Mouse (Mus musculus): ENCODE results near the gene Chchd10. TPM values are rescaled to one million over a fixed set of nuclear protein-coding genes. Genes with fewer than 3 reads are reported as not detected.

The Chchd10 gene
- polyA plus RNA-seq, 1 experiment from 2014 or later = 11.5 TPM

DNA sequence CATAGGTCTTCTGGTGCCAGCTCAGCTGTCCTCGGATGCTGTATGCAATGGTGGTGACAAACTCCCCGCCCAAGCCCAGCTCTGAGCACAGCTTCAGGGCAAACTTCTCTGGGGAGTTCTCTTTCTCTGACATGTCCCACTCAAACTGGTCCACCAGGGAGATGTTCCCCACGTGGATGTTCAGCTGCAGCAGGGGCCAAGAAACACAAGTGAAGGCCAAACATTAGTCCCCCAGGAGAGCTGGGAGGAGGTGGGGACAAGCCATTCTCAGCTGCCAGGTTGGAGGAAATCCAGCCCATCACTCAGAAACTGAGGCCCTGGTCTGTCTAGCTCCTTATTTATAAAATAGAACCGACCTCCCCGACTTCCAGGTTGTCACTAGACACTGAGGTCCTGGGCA, 28.5 kb upstream of the Chchd10 start:
- H3K9me3 ChIP-seq = no peaks in the 10 kb centered on the region
- ATAC-seq (ENCODE audit: low FRiP score, low read depth) = no peak
- H3K4me1 ChIP-seq = no peaks in the 10 kb centered on the region
- H3K9ac ChIP-seq = no peak overlapping the region
- peaks cover 92% of the 10 kb centered on the region for H3K36me3 ChIP-seq
- 92% methylated on average over 5 of the region's 5 CpGs for WGBS
- no peak overlapping the region for H3K4me3 ChIP-seq
- no peak overlapping the region for H3K27ac ChIP-seq
- no peak overlapping the region for H3K4me2 ChIP-seq (replicated peaks)
- H3K27me3 ChIP-seq = no peaks in the 10 kb centered on the region

GRCm38 (mm10) chr10:75906882-75907281, 26.0 kb upstream of the Chchd10 start:
- Histone ChIP-seq H3K4me3 (no peak overlapping the region), H3K4me2 (replicated peaks) (no peak overlapping the region), H3K9me3 (no peaks in the 10 kb centered on the region), H3K4me1 (no peaks in the 10 kb centered on the region), H3K36me3 (peaks cover 94% of the 10 kb centered on the region), H3K9ac (no peak overlapping the region), H3K27me3 (no peaks in the 10 kb centered on the region), H3K27ac (no peak overlapping the region)
- no peak for ATAC-seq (ENCODE audit: low FRiP score, low read depth)
- 93% methylated on average over 4 of the region's 4 CpGs for WGBS

GRCm38 (mm10) chr10:75910698-75911097, 22.2 kb upstream of the Chchd10 start:
- no peak for ATAC-seq (ENCODE audit: low FRiP score, low read depth)
- Histone ChIP-seq H3K27me3 (no peaks in the 10 kb centered on the region), H3K4me3 (no peak overlapping the region), H3K36me3 (peaks cover 88% of the 10 kb centered on the region), H3K9me3 (no peaks in the 10 kb centered on the region), H3K4me2 (replicated peaks) (no peak overlapping the region), H3K27ac (no peak overlapping the region), H3K9ac (no peak overlapping the region), H3K4me1 (0 out of 2 replicates have a peak, but pooled peaks cover 3% of the 10 kb centered on the region)
- WGBS = 73% methylated on average over 2 of the region's 2 CpGs

DNA sequence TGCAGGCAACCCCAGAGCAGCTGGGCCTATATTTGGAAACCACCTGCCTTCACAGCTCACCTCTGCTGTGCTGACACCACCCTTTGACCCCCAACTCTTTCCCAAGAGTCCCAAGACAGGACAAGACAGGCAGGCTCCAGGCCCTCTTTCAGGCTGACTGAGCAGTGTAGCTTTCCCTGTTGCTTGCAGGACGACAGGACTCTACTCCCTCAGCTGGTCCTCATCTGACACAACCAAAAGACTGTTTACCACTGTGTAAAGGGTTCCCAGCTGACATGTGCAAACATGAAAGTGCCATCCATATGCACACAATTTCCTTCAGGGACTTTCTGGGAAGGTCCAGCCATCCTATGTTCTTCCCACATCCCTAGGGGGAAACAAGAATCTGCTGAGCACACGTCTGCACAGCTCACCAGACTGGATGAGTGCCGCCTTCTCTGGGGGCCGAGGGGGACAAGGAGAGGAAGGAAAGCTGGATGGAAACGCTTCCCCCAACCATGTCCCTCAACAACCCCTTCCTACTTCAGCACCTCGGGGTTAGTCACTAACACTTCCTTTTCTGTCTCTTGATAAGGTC, 19.8 kb upstream of the Chchd10 start:
- 70% methylated on average over 6 of the region's 6 CpGs for WGBS
- no peak overlapping the region; the same call in 1 of the 2 replicates for H3K9ac ChIP-seq
- no peak overlapping the region for H3K4me2 ChIP-seq (replicated peaks)
- no peaks in the 10 kb centered on the region for H3K27me3 ChIP-seq
- no peak for ATAC-seq (ENCODE audit: low FRiP score, low read depth)
- peaks cover 25% of the 10 kb centered on the region for H3K4me1 ChIP-seq
- no peak overlapping the region for H3K27ac ChIP-seq
- H3K36me3 ChIP-seq = peaks cover 81% of the 10 kb centered on the region
- H3K4me3 ChIP-seq = no peak overlapping the region
- no peaks in the 10 kb centered on the region for H3K9me3 ChIP-seq

DNA sequence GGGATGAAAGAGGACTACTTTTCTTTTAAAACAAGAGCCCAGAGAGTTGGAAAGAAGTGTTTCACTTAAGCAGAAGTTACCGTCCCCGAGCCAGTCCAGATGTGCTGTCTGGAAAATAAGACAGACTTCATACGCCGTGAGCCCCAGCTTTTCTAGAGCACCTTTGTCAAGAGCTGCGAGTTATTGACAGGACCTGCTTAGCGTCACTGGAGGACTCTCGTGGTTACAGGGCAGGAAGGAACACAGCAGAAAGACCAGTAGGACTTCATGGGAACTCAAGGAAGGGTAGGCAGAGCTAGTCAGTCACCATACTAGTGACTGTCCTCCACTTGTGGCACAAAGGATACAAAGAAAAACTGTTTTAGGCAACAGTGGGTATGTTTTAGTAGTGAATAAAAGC, 17.4 kb upstream of the Chchd10 start:
- 67% methylated on average over 7 of the region's 7 CpGs for WGBS

DNA sequence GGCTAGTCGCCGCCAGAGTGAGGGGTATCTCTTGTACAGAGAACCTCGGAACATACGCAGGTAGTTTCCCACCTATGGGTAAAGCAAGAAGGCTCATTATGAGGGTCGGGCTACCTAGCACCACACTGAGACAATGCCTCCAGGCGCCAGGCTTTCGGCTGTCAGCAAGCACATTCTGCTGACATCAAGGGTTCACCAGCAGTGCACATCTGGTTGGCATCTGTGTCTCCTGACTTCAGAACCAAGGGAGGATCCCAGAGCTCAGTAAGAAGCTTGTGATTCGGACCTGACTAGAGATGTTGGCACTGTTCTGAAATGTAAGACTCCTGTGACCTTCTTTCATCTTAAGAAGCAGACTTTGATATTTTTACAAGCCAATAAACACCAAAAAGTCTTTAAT, 16.1 kb upstream of the Chchd10 start:
- H3K9me3 ChIP-seq = no peaks in the 10 kb centered on the region
- no peaks in the 10 kb centered on the region for H3K27me3 ChIP-seq
- ATAC-seq (ENCODE audit: low FRiP score, low read depth) = peak; percentile 29; the same call in 1 of the 2 replicates
- H3K4me1 ChIP-seq = peaks cover 50% of the 10 kb centered on the region
- H3K36me3 ChIP-seq = peaks cover 65% of the 10 kb centered on the region
- no peak overlapping the region for H3K4me3 ChIP-seq
- H3K27ac ChIP-seq = peak overlapping the region; percentile 34; the same call in 1 of the 2 replicates
- H3K4me2 ChIP-seq (replicated peaks) = no peak overlapping the region
- 31% methylated on average over 8 of the region's 8 CpGs for WGBS
- H3K9ac ChIP-seq = no peak overlapping the region

More for the DNA sequence above, 17.4 kb upstream of the Chchd10 start:
- H3K36me3 ChIP-seq = peaks cover 78% of the 10 kb centered on the region
- H3K27me3 ChIP-seq = no peaks in the 10 kb centered on the region
- peak overlapping the region; percentile 34; the same call in 1 of the 2 replicates for H3K27ac ChIP-seq
- H3K4me1 ChIP-seq = peaks cover 49% of the 10 kb centered on the region
- no peaks in the 10 kb centered on the region for H3K9me3 ChIP-seq
- H3K4me2 ChIP-seq (replicated peaks) = no peak overlapping the region
- no peak overlapping the region for H3K4me3 ChIP-seq
- no peak for ATAC-seq (ENCODE audit: low FRiP score, low read depth)
- 0 out of 2 replicates have a peak overlapping the region, but pooled peaks have one; percentile 13 for H3K9ac ChIP-seq

DNA sequence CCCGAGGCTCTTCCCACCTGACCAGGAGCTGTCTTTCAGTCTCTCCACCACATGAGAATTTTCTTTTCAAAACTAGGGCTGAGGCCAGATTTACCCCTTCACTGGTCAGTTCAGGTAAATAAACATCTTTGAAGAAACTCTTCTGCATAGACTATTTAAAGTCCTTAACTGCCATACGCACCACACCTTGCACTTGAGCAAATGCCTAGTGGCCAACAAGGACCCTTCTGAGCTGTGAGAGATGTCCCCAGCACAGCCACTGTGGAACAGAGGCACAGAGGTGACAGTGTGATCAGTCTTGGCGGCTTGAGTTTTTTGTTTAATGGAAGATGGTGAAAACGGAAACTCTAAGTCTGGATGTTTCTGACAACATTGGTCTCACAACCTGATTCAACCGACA, 13.9 kb upstream of the Chchd10 start:
- 87% methylated on average over 5 of the region's 5 CpGs for WGBS
- Histone ChIP-seq H3K9me3 (no peaks in the 10 kb centered on the region), H3K4me3 (no peak overlapping the region), H3K36me3 (peaks cover 62% of the 10 kb centered on the region), H3K27ac (no peak overlapping the region), H3K9ac (peak overlapping the region; percentile 31; the same call in 1 of the 2 replicates), H3K27me3 (no peaks in the 10 kb centered on the region), H3K4me2 (replicated peaks) (no peak overlapping the region), H3K4me1 (peaks cover 66% of the 10 kb centered on the region)
- no peak for ATAC-seq (ENCODE audit: low FRiP score, low read depth)

DNA sequence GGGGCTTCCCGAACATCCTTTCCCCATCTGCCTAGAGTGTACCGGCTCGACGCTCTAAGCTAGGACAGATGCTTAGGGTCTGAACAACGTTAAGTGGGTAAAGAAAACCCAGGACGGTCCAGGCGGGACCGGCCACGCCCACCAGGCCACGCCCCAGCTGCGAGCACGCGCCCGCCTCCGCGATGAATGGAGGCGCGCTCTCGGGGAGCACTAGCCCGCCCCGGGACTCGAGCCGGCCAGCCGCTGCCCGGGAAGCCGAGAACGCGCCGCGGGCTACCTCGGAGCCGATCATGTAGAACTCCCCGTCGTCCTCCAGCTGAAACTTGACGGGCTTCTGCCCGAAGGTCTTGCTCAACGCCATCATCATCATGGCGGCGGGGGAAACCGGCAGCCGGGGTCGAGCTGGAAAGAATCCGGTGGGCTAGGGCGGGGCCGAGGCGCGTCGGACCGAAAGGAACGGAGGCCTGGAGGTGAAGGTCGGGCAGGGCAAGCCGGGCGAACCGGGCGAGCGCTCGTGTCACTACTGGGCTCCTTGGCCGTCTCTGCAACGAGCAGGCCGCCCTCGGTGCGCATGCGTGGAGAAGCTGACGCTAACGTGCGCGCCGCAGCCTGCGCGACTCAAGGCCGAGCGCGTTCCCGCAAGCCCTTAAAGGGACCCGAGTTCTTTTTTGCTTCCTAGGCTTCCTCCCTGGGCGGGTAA, 11.8 kb upstream of the Chchd10 start, which contains the start of gene Smarcb1:
Gene Smarcb1 (minus strand): TSS at position 592 of the 700 bp plus-strand sequence.
- Histone ChIP-seq H3K4me1 (peaks cover 59% of the 10 kb centered on the region), H3K9me3 (no peaks in the 10 kb centered on the region), H3K36me3 (peaks cover 63% of the 10 kb centered on the region), H3K4me3 (peak within 1 kb of the TSS; percentile 84), H3K27me3 (no peaks in the 10 kb centered on the region), H3K4me2 (replicated peaks) (peak within 1 kb of the TSS; percentile 89), H3K9ac (peak within 1 kb of the TSS; percentile 96), H3K27ac (peak within 1 kb of the TSS; percentile 93)
- ATAC-seq (ENCODE audit: low FRiP score, low read depth) = peak; percentile 87
- WGBS = 1% methylated on average over 76 of the region's 76 CpGs

DNA sequence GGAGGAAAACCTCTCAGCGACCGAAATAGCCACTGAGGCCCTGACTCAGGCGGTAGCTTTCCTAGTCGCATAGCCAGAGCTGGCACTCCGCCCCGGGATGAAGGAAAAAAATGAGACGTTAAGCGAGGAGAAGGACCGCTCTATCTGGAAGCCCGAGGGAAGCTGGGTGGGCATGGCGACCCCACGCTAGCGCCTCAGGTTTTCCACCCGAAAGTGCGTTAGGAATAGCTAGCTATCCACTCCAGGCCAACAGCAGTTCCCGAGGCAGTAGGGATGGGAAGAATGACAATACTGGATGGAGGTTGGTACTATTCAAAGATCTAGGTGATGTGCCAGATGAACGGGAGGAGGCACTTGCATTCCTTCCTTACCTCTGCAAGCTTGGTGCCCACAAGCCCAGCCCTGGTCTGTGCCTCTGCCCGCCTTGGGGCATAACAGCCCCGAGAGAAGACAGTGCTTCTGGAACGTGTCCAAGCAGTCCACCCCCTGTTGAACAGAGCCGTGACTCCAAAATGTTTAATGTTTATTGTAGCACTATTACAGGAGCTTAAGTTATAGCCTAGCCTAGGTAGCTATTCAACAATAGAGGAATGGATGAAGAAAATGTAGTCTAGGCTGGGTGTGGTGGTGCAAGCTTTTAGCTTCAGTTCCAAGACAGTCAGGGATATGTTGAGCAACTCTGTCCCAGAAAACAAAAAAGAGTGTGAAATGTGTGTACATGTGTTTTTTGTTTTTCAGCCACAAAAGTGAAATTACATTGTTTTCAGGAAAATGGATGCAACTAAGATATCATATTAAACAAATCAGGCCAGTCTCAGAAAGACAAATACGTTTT, 11.0 kb upstream of the Chchd10 start:
- Histone ChIP-seq H3K4me1 (peaks cover 51% of the 10 kb centered on the region), H3K4me2 (replicated peaks) (peak overlapping the region; percentile 89), H3K27me3 (no peaks in the 10 kb centered on the region), H3K27ac (peak overlapping the region; percentile 93), H3K36me3 (peaks cover 63% of the 10 kb centered on the region), H3K9me3 (no peaks in the 10 kb centered on the region), H3K9ac (peak overlapping the region; percentile 96), H3K4me3 (peak overlapping the region; percentile 84)
- WGBS = 4% methylated on average over 22 of the region's 22 CpGs
- ATAC-seq (ENCODE audit: low FRiP score, low read depth) = peak; percentile 9; the same call in 1 of the 2 replicates

GRCm38 (mm10) chr10:75924324-75924723, 8.6 kb upstream of the Chchd10 start:
- 62% methylated on average over 2 of the region's 2 CpGs for WGBS
- no peak for ATAC-seq (ENCODE audit: low FRiP score, low read depth)

GRCm38 (mm10) chr10:75926396-75926795, 6.5 kb upstream of the Chchd10 start:
- no peak overlapping the region for H3K4me2 ChIP-seq (replicated peaks)
- no peaks in the 10 kb centered on the region for H3K9me3 ChIP-seq
- H3K4me1 ChIP-seq = peaks cover 39% of the 10 kb centered on the region
- 72% methylated on average over 13 of the region's 13 CpGs for WGBS
- H3K4me3 ChIP-seq = no peak overlapping the region
- no peak overlapping the region for H3K27ac ChIP-seq
- no peak for ATAC-seq (ENCODE audit: low FRiP score, low read depth)
- peaks cover 1% of the 10 kb centered on the region; the same call in 1 of the 2 replicates for H3K27me3 ChIP-seq
- no peak overlapping the region for H3K9ac ChIP-seq
- H3K36me3 ChIP-seq = peaks cover 59% of the 10 kb centered on the region

More at GRCm38 (mm10) chr10:75924324-75924723, 8.6 kb upstream of the Chchd10 start:
- H3K4me1 ChIP-seq = peaks cover 32% of the 10 kb centered on the region
- no peaks in the 10 kb centered on the region for H3K27me3 ChIP-seq
- H3K4me3 ChIP-seq = no peak overlapping the region
- H3K9me3 ChIP-seq = no peaks in the 10 kb centered on the region
- H3K4me2 ChIP-seq (replicated peaks) = no peak overlapping the region
- no peak overlapping the region for H3K9ac ChIP-seq
- no peak overlapping the region for H3K27ac ChIP-seq
- peaks cover 63% of the 10 kb centered on the region for H3K36me3 ChIP-seq

GRCm38 (mm10) chr10:75930304-75930703, 2.6 kb upstream of the Chchd10 start:
- 8% methylated on average over 6 of the region's 6 CpGs for WGBS
- Histone ChIP-seq H3K36me3 (peaks cover 32% of the 10 kb centered on the region), H3K9ac (peak overlapping the region; percentile 48; the same call in 1 of the 2 replicates), H3K4me3 (peak overlapping the region; percentile 71), H3K4me1 (peaks cover 41% of the 10 kb centered on the region), H3K27me3 (peaks cover 6% of the 10 kb centered on the region), H3K9me3 (no peaks in the 10 kb centered on the region), H3K4me2 (replicated peaks) (peak overlapping the region; percentile 89), H3K27ac (peak overlapping the region; percentile 40)
- peak; percentile 46; the same call in 1 of the 2 replicates for ATAC-seq (ENCODE audit: low FRiP score, low read depth)

Measured in limb, embryonic 13.5 days (tissue).